Mouse (Mus musculus): ENCODE results near the gene Cckar.

Gene Cckar

DNA sequence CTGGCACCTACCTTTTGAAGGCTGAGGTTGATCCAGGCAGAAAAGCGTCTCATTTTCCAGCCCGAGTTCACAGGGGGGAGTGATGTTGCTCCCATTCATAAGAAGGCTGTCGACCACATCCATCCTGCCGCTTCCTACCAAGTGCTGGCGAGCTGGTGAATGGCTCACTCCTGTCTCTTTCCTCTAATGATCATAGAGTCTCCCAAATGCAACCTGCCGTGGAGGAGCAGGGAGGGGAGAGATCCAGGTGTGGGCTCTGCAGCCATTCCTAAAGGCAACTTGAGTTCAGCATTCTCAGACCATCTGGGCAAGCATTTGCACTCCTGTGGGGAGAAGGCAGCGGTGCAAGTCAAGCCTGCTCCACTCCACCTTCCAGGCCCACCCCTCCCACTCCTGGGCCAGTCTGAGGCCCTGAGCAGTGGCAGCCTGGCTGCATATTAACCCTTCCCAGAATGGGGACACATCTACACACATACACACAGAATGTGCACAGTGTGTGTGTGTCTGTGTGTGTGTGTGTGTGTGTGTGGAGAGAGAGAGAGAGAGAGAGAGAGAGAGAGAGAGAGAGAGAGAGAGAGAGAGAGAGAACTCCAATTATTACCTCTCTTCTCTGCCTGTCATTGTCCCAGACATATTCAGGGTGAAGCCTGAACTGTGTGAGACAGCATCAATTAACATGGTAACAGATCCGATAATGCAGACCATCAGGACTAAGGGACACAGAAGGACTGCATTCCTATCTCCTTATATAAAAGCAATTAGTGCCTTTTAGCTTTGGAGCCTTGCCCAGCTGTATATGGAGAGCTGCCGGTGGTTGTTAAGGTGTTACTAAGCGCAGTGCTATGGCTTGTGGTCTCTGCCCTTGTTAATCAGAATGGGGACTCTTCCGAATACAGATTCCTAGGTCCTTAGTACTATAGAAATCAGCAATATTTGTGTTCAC, at the start of gene Cckar:
Gene Cckar, minus strand, starts transcription at position 471 of the 943 bp plus-strand sequence.
- peak; percentile 63 for DNase-seq

- DNase-seq = no peak
Measured at GRCm38 (mm10) chr5:53744061-53744460, 36.6 kb upstream of the Cckar start.

DNA sequence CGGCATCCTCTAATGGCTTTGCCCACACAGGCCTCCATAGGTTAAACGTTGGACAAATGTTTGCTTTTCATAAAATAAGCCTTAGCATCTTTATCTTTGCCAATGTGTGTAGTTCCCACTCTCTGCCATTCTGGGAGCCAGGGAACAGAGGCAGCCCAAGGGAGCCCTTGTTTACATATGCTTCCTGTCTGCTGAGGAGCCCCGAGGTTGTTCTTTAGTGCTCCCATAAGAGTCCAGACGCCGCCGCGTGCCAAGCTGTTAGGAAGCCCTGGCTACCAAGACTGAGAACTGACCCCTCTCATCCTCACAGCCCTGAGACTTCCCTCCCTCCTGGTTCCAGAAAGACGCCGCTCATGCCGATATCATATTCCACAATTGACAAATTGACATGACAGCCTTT, 25.4 kb upstream of the Cckar start:
- peak; percentile 81 for DNase-seq

DNA sequence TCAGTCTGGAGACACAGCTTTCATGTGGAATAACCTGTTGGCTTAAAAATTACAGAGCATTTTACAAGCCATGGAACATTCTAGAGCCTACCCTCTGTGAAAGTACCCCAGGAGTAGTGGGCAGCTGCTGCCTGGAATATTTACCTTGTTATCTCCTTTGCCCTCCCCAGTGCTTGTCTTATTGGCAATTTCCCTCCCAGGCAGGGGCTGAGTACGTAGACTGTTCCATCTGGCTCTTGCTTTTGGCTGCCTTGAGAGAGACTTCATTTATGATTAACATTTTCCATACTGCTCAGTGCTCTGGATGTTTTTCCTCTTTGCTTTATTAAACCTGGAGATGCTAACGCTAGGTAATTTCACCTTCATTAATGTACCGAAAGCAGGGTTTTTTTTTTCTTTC, 20.1 kb upstream of the Cckar start:
- DNase-seq = peak; percentile 62

- DNase-seq = peak; percentile 74
Measured at GRCm38 (mm10) chr5:53726011-53726410, 18.5 kb upstream of the Cckar start.

GRCm38 (mm10) chr5:53716462-53716861, 9.0 kb upstream of the Cckar start:
- no peak for DNase-seq

DNA sequence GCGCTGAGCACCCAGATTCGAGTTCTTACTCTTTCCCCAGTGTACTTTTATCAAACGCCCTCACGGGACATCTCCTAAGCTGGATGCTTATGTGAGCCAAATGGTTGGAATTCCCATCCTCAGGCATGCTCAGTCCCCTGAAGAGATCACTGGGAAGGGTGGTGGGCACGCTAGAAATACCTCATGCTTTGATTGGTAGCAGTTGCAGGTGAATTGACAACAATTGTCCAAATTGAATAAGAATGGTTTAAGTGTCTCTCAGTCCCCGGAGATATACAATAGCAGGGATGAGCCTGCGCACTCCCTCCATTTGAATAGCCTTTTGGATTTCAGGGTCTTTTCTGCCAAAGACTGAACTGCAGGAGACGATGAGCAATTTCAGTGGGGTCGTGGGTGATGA, 3.8 kb upstream of the Cckar start:
- DNase-seq = no peak

GRCm38 (mm10) chr5:53708191-53708590, 686 bp upstream of the Cckar start:
- DNase-seq = peak; percentile 61

GRCm38 (mm10) chr5:53702686-53703085, 4.8 kb downstream of the Cckar start:
- peak; percentile 77 for DNase-seq

GRCm38 (mm10) chr5:53697794-53698193, 9.7 kb downstream of the Cckar start:
- peak; percentile 75 for DNase-seq

GRCm38 (mm10) chr5:53696701-53697100, 10.8 kb downstream of the Cckar start:
- no peak for DNase-seq

DNA sequence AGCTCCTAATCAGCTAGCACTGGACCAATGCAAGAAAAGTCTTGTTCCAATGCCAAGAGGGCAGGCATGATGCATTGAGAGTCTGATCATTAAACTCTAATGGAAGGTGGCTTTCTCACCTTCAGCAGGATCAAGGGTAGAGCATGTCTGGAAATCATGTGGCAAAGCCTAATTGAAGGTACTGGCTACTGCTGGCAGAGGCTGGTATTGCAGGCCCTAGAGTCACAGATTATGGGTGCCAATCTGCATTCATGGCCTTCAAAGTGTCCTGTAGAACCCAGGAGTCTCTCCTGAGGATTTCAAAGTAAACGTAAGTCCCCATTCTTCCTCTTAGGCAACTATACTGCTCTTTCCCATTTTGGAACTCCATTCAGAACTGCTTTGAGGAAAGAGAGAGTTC, 14.8 kb downstream of the Cckar start:
- DNase-seq = no peak

DNA sequence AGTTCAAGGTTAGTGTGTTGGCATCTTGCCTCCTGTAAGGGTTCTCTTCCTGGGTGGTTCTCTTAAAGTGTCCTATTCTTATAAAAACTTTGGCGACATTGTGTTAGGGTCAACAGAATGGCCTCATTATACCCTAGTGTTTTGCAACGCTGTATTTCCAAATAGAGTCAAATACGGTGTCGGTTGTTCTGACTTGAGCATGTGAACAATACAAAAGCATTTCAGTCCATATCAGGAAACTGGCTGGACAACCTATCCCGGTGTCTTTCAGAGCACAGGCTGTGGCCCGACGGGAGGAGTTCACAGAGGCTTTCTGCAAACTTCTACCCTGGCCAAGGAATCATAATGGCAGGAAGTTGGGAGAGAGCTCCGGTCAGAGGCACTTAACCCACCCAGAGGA, 15.4 kb downstream of the Cckar start:
- DNase-seq = no peak

- no peak for DNase-seq
Measured at GRCm38 (mm10) chr5:53691577-53691976, 15.9 kb downstream of the Cckar start.

GRCm38 (mm10) chr5:53688326-53688725, 19.2 kb downstream of the Cckar start:
- no peak for DNase-seq

GRCm38 (mm10) chr5:53686379-53686778, 21.1 kb downstream of the Cckar start:
- DNase-seq = no peak

DNA sequence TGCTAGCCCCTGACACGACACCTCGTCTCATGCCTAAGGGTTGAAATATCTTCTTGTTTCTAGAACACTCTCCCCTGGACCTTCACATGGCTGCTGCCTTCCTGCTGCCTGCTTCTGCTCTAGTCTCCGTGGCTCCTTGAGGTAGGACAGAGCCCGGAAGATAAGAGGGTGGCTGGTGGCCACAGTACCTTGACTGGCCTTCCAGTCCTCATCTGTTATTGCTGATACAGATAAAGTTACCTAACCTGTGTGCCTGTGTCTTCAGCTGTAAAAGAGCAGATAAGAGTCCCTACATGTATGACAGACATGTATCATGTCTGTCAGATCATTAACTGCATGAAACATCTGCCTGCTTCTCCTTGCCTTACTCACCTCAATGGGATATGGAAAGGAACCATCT, 21.9 kb downstream of the Cckar start:
- DNase-seq = no peak

- no peak for DNase-seq
Measured at GRCm38 (mm10) chr5:53684417-53684816, 23.1 kb downstream of the Cckar start.

DNA sequence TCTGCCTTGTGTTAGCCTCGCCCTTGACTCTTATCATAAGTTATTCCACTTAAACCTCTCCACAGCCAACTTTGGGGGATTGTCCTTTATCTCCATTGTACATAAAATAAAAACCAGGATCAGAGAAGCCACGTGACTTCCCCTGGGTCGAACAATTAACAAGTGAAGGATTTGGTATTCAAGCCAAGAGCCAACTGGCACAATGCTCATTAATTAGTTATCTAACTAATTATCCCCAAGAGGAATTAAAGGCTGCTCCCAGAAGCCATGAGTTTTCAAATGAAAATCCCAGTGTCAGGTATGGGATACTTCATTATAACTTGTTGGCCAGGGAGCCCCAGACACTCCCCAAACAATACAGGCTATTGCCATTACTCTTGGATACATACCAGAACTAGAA, 23.6 kb downstream of the Cckar start:
- no peak for DNase-seq

GRCm38 (mm10) chr5:53679651-53680050, 27.9 kb downstream of the Cckar start:
- no peak for DNase-seq

- DNase-seq = peak; percentile 63
Measured at GRCm38 (mm10) chr5:53678036-53678767, 29.3 kb downstream of the Cckar start.

DNA sequence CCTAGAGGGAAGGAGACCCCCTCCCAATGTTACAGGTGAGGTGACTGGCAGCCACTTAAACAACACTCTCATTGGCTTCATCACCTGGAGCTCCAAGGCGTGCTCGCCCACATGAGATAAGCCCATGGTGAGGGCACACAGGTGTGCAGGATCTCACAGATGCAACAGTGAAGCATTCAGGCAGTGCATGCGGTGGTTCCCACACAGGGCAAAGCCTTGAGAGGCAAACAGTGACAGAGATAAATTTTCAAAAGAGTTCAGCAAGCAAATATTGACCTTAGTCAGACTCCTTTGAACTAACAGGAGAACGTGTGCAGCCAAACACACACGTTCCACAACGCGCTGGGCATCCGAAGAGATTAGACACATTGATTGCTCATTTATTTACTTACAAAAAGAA, 30.8 kb downstream of the Cckar start:
- DNase-seq = peak; percentile 65

DNA sequence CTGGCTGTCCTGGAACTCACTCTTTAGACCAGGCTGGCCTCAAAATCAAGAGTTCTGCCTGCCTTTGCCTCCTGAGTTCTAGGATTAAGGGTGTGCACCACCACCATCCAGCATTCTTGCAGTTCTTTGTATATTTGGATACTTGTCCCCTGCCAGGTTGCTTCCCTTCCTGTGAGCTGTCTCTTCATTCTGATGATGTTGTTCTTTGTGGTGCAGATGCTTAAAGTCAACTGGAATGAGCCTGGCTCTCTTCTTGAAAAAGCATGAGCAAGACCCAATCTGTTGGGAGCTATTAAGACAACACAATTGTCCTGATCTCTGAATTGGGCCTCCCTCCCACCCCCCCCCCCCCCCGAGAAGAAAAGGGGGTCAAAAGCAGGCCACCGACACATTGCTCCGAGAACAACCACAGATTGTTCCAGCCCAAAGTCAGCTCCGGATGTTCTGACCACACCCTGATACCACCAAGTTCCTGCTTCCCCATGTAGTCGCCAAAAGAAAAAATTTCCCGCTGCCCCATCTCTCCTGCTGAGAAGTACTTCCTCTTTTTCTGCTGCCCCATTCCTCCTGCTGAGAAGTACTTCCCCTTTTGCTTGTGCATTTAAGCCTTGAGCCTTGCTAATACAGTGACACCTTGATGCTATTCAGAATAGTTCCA, 33.9 kb downstream of the Cckar start:
- DNase-seq = peak; percentile 57
